Mouse (Mus musculus): ENCODE measurements around the gene Ankrd50. TPM values are rescaled to one million over a fixed set of nuclear protein-coding genes. Genes with fewer than 3 reads are reported as not detected.

Ankrd50 gene
- 10 to 100 TPM in 1 of 2 experiments, 1 to 10 TPM in 1; 6.6 to 11.2 TPM for total RNA-seq (2021)
- long read RNA-seq, experiment 1, partial matches to known transcripts, result 0 of 3 reads
- long read RNA-seq, experiment 1, other reads (novel, unspliced or antisense), result 3 of 3 reads
- long read RNA-seq, experiment 2, partial matches to known transcripts, result 0 of 4 reads
- long read RNA-seq, experiment 2, other reads (novel, unspliced or antisense), result 1 of 4 reads

GRCm38 (mm10) chr3:38484191-38485106 lies at the start of gene Ankrd50:
Ankrd50 (minus strand) TSS chr3:38484844.
- peak; percentile 99 for DNase-seq (ENCODE audit: low spot score)

- DNase-seq (ENCODE audit: low spot score), result no peak
These were observed 49.6 kb upstream of the Ankrd50 start for GRCm38 (mm10) chr3:38534245-38534644.

- DNase-seq (ENCODE audit: low spot score), result no peak
These were observed 35.8 kb upstream of the Ankrd50 start for GRCm38 (mm10) chr3:38520426-38520825.

GRCm38 (mm10) chr3:38519971-38520370 lies 35.3 kb upstream of the Ankrd50 start:
- DNase-seq (ENCODE audit: low spot score), result no peak

GRCm38 (mm10) chr3:38503606-38504005 lies 19.0 kb upstream of the Ankrd50 start:
- no peak for DNase-seq (ENCODE audit: low spot score)

- DNase-seq (ENCODE audit: low spot score), result no peak
These were observed 17.5 kb upstream of the Ankrd50 start for GRCm38 (mm10) chr3:38502156-38502555.

GRCm38 (mm10) chr3:38501739-38502138 lies 17.1 kb upstream of the Ankrd50 start:
- no peak for DNase-seq (ENCODE audit: low spot score)

GRCm38 (mm10) chr3:38501316-38501715 lies 16.7 kb upstream of the Ankrd50 start:
- DNase-seq (ENCODE audit: low spot score), result no peak

GRCm38 (mm10) chr3:38498561-38498960 lies 13.9 kb upstream of the Ankrd50 start:
- no peak for DNase-seq (ENCODE audit: low spot score)

GRCm38 (mm10) chr3:38496795-38497385 lies 12.2 kb upstream of the Ankrd50 start:
- no peak for DNase-seq (ENCODE audit: low spot score)

GRCm38 (mm10) chr3:38491702-38492101 lies 7.1 kb upstream of the Ankrd50 start:
- no peak for DNase-seq (ENCODE audit: low spot score)

GRCm38 (mm10) chr3:38491236-38491635 lies 6.6 kb upstream of the Ankrd50 start:
- DNase-seq (ENCODE audit: low spot score), result no peak

GRCm38 (mm10) chr3:38490720-38491119 lies 6.1 kb upstream of the Ankrd50 start:
- no peak for DNase-seq (ENCODE audit: low spot score)

GRCm38 (mm10) chr3:38485107-38485545 lies 482 bp upstream of the Ankrd50 start:
- no peak for DNase-seq (ENCODE audit: low spot score)

- DNase-seq (ENCODE audit: low spot score), result no peak
These were observed 1.1 kb downstream of the Ankrd50 start for GRCm38 (mm10) chr3:38483551-38483950.

GRCm38 (mm10) chr3:38482749-38483148 lies 1.9 kb downstream of the Ankrd50 start:
- DNase-seq (ENCODE audit: low spot score), result no peak

- no peak for DNase-seq (ENCODE audit: low spot score)
These were observed 3.5 kb downstream of the Ankrd50 start for GRCm38 (mm10) chr3:38481106-38481505.

- no peak for DNase-seq (ENCODE audit: low spot score)
These were observed 6.7 kb downstream of the Ankrd50 start for GRCm38 (mm10) chr3:38477936-38478335.

- no peak for DNase-seq (ENCODE audit: low spot score)
These were observed 9.1 kb downstream of the Ankrd50 start for GRCm38 (mm10) chr3:38475587-38475986.

GRCm38 (mm10) chr3:38473138-38473537 lies 11.5 kb downstream of the Ankrd50 start:
- DNase-seq (ENCODE audit: low spot score), result no peak

GRCm38 (mm10) chr3:38471516-38471915 lies 13.1 kb downstream of the Ankrd50 start:
- peak; percentile 25 for DNase-seq (ENCODE audit: low spot score)

GRCm38 (mm10) chr3:38468131-38468530 lies 16.5 kb downstream of the Ankrd50 start:
- no peak for DNase-seq (ENCODE audit: low spot score)
